Mouse (Mus musculus): ENCODE results near the gene Tns2.

GRCm38 (mm10) chr15:102092222-102092621, 8.0 kb upstream of the Tns2 start:
- TF ChIP-seq CTCF (IDR thresholded peaks at IDR 0.05; ENCODE audit: control insufficient read depth, insufficient read depth, low read length) (no peak), POLR2A (IDR thresholded peaks at IDR 0.05; ENCODE audit: borderline replicate concordance, control insufficient read depth, low read depth, low read length) (no peak)

All from bone marrow, adult 2 months (tissue).